Mouse (Mus musculus) forebrain, embryonic 12.5 days (tissue): ENCODE data around the gene Cyp2t4. TPM values are rescaled to one million over a fixed set of nuclear protein-coding genes. Genes with fewer than 3 reads are reported as not detected.
A peak's percentile ranks its signal among the peaks of the same experiment; 100 is the strongest.

Experiments used
- ATAC-seq: fragments of 200-750 bp; cut with Nextera tagmentation; 2 replicates; pipeline ENCODE4 v1.8.0; 2017; ENCODE audit warnings: moderate TSS enrichment; ENCODE audit not compliant: low FRiP score
- H3K27ac ChIP-seq: fragments of 300-500 bp; sonication (generic); 2 replicates; pipeline ENCODE4 v1.5.1; 2016; ENCODE audit warnings: mild to moderate bottlenecking
- H3K27me3 ChIP-seq: fragments of 300-500 bp; sonication (generic); 2 replicates; pipeline ENCODE4 v1.6.1; 2016; ENCODE audit warnings: mild to moderate bottlenecking
- H3K36me3 ChIP-seq: fragments of 300-500 bp; sonication (generic); replicated peaks from 2 replicates; pipeline ENCODE4 v1.6.1; 2016; ENCODE audit warnings: mild to moderate bottlenecking
- H3K4me1 ChIP-seq: fragments of 300-500 bp; sonication (generic); 2 replicates; pipeline ENCODE4 v1.6.1; 2016
- H3K4me2 ChIP-seq: fragments of 300-500 bp; sonication (generic); 2 replicates; pipeline ENCODE4 v1.6.1; 2016; ENCODE audit warnings: mild to moderate bottlenecking, moderate library complexity
- H3K4me3 ChIP-seq: fragments of 300-500 bp; sonication (generic); replicated peaks from 2 replicates; pipeline ENCODE4 v1.5.1; 2016; ENCODE audit warnings: mild to moderate bottlenecking
- H3K9ac ChIP-seq: fragments of 300-500 bp; sonication (generic); 2 replicates; pipeline ENCODE4 v1.6.1; 2016; ENCODE audit warnings: mild to moderate bottlenecking
- H3K9me3 ChIP-seq: fragments of 300-500 bp; sonication (generic); 2 replicates; pipeline ENCODE4 v1.6.1; 2016
- WGBS: fragments of 180-500 bp; shearing (Covaris S2); methylation state at CpG from one replicate; pipeline ENCODE4 v1.1.7; 2016; 5-methylcytosine and 5-hydroxymethylcytosine counted together
- polyA plus RNA-seq: library from polyadenylated mRNA; unstranded; fragments of >200 nt; fragmentation: Nextera tagmentation; extraction: Ambion mirVana; gene quantifications from 2 replicates; pipeline ENCODE4 v1.2.1, GENCODE M21; 2016

Gene Cyp2t4
- polyA plus RNA-seq, 1 experiment from 2014 or later = 0.34 TPM

DNA sequence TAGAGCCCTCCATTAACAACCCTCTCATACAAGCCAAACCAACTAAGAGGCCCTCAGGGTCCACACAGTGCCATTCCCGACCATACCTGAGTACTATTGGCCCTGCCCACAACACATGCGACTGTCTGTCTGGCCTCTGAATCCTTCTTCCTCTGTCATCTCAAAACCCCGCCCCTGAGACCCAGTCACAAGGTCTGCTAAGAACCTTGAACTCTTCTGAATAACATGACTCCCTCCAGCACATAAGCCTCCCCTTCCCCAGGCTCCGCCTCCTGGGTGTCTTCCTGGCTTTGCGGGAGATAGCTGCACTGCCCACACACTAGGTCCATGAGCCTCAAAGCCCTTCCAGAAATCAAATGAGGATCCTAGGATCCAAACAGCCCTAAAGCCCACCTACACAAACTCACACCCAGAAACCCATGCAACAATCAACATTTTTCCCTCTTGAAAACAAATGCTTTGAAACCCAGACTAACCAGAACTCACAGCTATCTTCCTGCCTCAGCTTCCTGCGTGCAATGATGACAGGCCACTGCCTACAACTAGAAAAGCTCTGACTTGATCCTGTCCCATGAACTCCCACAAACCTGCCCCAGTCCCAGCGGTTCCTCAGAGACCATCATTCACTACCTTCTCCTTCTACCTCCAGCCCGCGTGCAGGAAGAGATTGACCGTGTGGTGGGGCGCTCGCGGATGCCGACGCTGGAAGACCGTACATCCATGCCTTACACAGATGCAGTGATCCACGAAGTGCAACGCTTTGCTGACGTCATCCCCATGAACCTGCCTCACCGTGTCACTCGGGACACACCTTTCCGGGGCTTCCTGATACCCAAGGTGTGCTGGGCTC is 22.8 kb upstream of the Cyp2t4 start:
- Histone ChIP-seq H3K9me3 (no peaks in the 10 kb centered on the region), H3K4me3 (no peak overlapping the region), H3K36me3 (no peaks in the 10 kb centered on the region), H3K27ac (no peak overlapping the region), H3K27me3 (no peaks in the 10 kb centered on the region), H3K4me2 (no peak overlapping the region), H3K4me1 (no peaks in the 10 kb centered on the region), H3K9ac (no peak overlapping the region)
- 87% methylated on average over 22 of the region's 22 CpGs for WGBS
- no peak for ATAC-seq

DNA sequence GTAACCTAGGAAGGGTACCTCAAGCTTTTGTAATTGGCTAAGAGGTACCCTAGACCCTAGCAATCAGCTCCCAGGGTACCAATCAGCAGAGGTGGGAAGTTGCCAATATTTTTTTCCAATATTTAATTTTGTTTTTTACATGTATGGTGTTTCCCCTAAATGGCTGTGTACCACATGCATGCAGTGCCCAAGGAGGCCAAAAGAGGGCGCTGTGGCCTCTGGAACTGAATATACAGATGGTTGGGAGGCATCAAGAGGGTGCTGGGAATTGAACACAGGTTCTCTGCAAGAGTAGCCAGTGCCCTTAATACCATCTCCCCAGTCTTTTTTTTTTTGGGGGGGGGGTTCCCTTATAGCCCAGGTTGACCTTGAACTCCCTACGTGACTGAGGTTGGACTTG is 22.1 kb upstream of the Cyp2t4 start:
- no peak for ATAC-seq
- Histone ChIP-seq H3K4me2 (no peak overlapping the region), H3K9me3 (no peaks in the 10 kb centered on the region), H3K4me3 (no peak overlapping the region), H3K27ac (no peak overlapping the region), H3K36me3 (no peaks in the 10 kb centered on the region), H3K27me3 (no peaks in the 10 kb centered on the region), H3K9ac (no peak overlapping the region), H3K4me1 (no peaks in the 10 kb centered on the region)
- WGBS = 59% methylated on average over 2 of the region's 2 CpGs

DNA sequence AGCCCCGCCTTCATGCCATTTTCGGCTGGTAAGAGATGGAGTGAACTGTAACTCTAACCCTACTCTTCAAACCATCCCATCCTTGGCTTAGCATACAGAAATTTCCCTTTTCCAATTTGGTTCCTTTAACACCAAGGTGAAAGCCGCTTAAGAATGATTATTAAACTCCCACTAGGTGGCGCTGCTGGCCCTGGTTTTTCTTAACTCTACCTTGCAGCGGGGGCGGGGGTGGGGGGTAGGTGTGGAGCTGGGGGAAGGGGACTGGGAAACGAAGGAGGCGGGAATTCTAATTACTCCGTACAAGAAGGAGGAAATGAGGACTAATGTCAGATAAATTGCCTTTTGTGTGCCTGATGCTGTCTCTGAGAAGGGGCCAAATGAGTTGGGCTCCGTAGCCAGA is 20.9 kb upstream of the Cyp2t4 start:
- no peak overlapping the region for H3K9ac ChIP-seq
- H3K36me3 ChIP-seq = no peaks in the 10 kb centered on the region
- H3K27me3 ChIP-seq = no peaks in the 10 kb centered on the region
- H3K4me3 ChIP-seq = no peak overlapping the region
- no peaks in the 10 kb centered on the region for H3K4me1 ChIP-seq
- no peak overlapping the region for H3K27ac ChIP-seq
- WGBS = 14% methylated on average over 10 of the region's 10 CpGs
- ATAC-seq = no peak
- no peaks in the 10 kb centered on the region for H3K9me3 ChIP-seq
- no peak overlapping the region for H3K4me2 ChIP-seq

DNA sequence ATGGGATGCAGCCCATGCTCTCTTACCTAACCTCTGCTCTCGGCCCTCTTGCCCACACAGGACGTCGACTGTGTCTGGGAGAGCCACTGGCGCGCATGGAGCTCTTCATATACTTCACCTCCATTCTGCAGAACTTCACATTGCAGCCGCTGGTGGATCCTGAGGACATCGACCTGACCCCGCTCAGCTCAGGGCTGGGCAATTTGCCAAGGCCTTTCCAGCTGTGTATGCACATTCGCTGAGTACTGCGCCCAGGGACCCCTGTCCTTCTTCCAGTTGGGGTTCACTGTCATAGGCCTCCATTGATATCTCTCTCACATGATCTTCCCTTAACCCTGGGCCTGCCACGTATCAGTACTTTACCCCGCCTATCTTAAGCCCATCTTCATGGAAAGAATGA is 20.4 kb upstream of the Cyp2t4 start:
- no peaks in the 10 kb centered on the region for H3K4me1 ChIP-seq
- no peak overlapping the region for H3K27ac ChIP-seq
- H3K27me3 ChIP-seq = no peaks in the 10 kb centered on the region
- no peak overlapping the region for H3K4me2 ChIP-seq
- no peak overlapping the region for H3K4me3 ChIP-seq
- ATAC-seq = no peak
- no peaks in the 10 kb centered on the region for H3K9me3 ChIP-seq
- whole genome bisulfite sequencing = 80% methylated on average over 12 of the region's 12 CpGs
- H3K36me3 ChIP-seq = no peaks in the 10 kb centered on the region
- H3K9ac ChIP-seq = no peak overlapping the region

DNA sequence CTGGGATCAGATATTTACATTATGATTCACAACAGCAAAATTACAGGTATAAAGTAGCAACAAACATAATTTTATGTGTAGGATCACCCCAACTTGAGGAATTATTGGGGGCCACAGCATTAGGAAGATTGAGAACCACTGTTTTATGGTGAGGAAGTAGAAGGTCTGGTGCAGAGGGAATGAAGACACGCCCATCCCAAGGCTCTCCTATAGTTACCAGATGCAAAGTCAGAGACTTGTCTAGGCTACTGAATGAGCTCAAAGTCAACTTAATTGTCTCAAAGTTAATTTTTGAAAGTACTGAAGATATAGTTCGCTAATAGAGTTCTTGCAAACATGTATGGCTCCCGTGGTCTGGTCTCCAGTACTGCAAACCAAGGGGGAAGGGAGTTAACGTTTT is 19.8 kb upstream of the Cyp2t4 start:
- Histone ChIP-seq H3K4me3 (no peak overlapping the region), H3K36me3 (no peaks in the 10 kb centered on the region), H3K27ac (no peak overlapping the region), H3K9me3 (no peaks in the 10 kb centered on the region), H3K4me1 (no peaks in the 10 kb centered on the region), H3K9ac (no peak overlapping the region), H3K27me3 (no peaks in the 10 kb centered on the region), H3K4me2 (no peak overlapping the region)
- ATAC-seq = no peak
- 89% methylated on average over 4 of the region's 4 CpGs for WGBS

DNA sequence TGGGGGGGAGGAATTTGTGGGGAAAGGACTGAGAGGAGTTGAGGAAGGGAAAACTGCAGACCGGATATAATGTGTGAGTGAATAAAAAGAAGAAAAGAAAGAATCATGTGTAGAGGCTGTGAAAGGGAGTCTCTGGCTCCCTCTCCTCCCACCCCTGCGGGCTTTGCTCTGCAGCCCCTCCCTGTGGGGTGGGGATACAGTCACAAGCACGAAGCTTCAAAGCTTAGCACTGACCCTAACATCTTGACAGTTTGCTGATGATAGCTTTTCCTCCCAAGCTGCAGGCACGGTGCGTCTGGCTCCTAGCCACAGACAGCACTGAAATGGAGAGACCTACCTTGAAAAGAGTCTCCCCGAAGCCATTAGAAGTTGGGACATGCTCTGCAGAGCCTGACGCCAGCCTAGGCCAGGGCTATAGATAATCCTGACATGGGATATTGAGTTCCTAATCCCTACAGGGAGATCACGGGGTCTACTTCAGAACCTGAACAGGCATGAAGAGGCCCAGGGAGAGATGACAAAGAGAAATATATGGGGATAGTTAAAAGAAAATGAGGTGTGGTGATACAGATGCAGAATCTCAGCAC is 17.0 kb upstream of the Cyp2t4 start:
- H3K4me1 ChIP-seq = no peaks in the 10 kb centered on the region
- H3K9me3 ChIP-seq = no peaks in the 10 kb centered on the region
- H3K4me2 ChIP-seq = no peak overlapping the region
- H3K36me3 ChIP-seq = no peaks in the 10 kb centered on the region
- no peak for ATAC-seq
- no peaks in the 10 kb centered on the region for H3K27me3 ChIP-seq
- H3K4me3 ChIP-seq = no peak overlapping the region
- 72% methylated on average over 8 of the region's 8 CpGs for WGBS
- no peak overlapping the region for H3K27ac ChIP-seq
- no peak overlapping the region for H3K9ac ChIP-seq

DNA sequence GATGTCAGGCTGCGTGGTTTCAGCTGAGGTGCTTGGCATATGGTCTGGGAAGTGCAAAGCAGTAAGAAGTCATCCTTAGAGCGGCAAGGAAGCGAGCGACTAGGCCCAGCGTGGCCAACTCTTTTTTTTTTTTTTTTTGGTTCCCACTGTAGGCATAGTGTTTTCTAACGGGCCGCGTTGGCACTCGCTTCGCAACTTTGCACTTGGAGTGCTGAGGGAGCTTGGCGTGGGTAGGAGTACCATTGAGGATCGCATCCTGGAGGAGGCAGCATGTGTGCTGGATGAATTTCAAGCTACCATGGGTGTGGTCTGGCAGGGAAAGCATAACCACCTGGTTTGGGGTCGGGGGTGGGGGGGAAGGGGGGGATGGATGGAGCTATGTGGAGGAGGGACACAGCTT is 2.5 kb downstream of the Cyp2t4 start:
- Histone ChIP-seq H3K4me3 (no peak overlapping the region), H3K27ac (no peak overlapping the region), H3K9me3 (no peaks in the 10 kb centered on the region), H3K4me1 (peaks cover 12% of the 10 kb centered on the region), H3K27me3 (no peaks in the 10 kb centered on the region), H3K9ac (no peak overlapping the region), H3K4me2 (no peak overlapping the region), H3K36me3 (peaks cover 30% of the 10 kb centered on the region)
- ATAC-seq = no peak
- 88% methylated on average over 13 of the region's 13 CpGs for WGBS

DNA sequence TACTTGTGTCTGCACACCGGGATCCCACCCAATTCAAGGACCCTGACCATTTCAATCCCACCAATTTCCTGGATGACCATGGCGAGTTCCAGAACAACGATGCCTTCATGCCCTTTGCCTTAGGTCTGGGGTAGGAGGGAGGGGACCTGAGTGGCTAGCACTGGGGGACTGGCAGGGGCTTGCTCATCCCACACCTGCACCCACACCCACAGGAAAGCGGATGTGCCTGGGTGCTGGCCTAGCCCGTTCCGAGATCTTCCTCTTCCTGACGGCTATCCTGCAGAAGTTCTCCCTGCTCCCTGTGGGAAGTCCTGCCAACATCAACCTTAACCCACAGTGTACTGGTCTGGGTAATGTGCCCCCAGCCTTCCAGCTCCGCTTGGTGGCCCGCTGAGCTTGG is 4.7 kb downstream of the Cyp2t4 start:
- no peaks in the 10 kb centered on the region for H3K9me3 ChIP-seq
- H3K4me3 ChIP-seq = no peak overlapping the region
- 93% methylated on average over 9 of the region's 9 CpGs for WGBS
- H3K9ac ChIP-seq = no peak overlapping the region
- H3K27ac ChIP-seq = no peak overlapping the region
- ATAC-seq = no peak
- no peak overlapping the region for H3K4me2 ChIP-seq
- H3K4me1 ChIP-seq = peaks cover 33% of the 10 kb centered on the region
- H3K36me3 ChIP-seq = peaks cover 44% of the 10 kb centered on the region
- H3K27me3 ChIP-seq = no peaks in the 10 kb centered on the region

DNA sequence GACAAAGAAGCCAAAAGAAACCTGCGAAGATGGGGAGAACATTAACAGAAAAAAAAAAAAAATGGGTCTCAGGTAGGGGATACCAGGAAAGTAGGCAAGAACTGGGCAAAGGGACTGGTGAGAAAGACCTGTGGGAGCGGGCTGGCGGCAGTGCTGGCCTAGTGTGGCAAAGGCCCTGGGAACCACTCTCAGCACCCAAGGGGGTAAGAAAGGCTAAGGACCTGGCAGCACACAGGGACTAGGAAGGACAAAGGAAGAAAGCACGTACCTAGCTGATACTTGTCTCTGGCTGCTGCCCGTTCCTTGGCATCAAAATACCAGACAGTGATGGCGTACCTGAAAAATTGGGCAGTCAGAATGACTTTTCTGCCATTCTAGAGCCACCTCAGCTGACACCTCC is 5.7 kb downstream of the Cyp2t4 start:
- ATAC-seq = no peak
- no peak overlapping the region for H3K4me2 ChIP-seq
- peaks cover 44% of the 10 kb centered on the region for H3K4me1 ChIP-seq
- no peaks in the 10 kb centered on the region for H3K27me3 ChIP-seq
- no peak overlapping the region for H3K27ac ChIP-seq
- peaks cover 54% of the 10 kb centered on the region for H3K36me3 ChIP-seq
- 93% methylated on average over 6 of the region's 6 CpGs for WGBS
- H3K4me3 ChIP-seq = no peak overlapping the region
- no peak overlapping the region for H3K9ac ChIP-seq
- H3K9me3 ChIP-seq = no peaks in the 10 kb centered on the region

DNA sequence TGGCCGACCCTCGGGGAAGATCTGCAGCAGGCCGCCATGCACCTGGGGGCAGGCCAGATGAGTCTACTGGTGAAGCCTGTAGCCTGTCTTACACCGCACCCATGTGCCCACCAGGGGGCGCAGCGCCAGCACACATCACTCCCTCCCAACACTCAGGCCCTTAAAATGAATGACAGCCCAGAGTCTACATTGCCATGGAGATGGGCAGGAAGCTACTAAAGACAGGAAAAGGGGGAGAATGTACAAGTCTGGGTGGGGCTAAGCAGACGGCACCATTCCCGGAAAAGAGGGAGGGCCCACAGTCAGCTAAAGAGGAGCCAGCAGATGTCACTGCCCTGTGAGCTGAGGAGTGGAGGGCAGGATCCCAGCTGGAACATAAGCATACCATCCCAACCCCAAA is 6.4 kb downstream of the Cyp2t4 start:
- Histone ChIP-seq H3K4me2 (peak overlapping the region; percentile 27; the same call in 1 of the 2 replicates), H3K9me3 (no peaks in the 10 kb centered on the region), H3K4me3 (no peak overlapping the region), H3K36me3 (peaks cover 61% of the 10 kb centered on the region), H3K9ac (no peak overlapping the region), H3K4me1 (peaks cover 50% of the 10 kb centered on the region), H3K27ac (no peak overlapping the region), H3K27me3 (no peaks in the 10 kb centered on the region)
- peak; percentile 93 for ATAC-seq
- 21% methylated on average over 8 of the region's 8 CpGs for WGBS

DNA sequence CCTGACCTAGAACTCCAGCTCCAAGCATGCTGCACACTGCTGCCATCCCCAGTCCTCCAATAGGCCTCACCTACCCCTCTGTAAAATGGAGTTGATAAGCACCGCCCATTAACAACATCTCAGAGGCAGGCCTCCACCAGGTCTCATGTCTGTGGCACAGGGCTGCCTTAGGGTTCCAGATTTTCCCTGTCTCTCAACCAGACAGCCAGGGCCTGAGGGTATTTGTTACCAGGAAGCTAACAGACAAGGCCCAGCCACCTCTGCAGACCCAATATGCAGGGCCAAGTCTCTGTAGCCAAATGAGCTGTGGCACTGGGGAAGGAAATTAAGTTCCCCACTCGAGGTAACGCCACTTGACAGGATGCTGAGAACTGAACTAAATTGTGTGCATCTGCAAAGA is 7.4 kb downstream of the Cyp2t4 start:
- no peak overlapping the region for H3K9ac ChIP-seq
- no peak overlapping the region for H3K27ac ChIP-seq
- H3K9me3 ChIP-seq = no peaks in the 10 kb centered on the region
- H3K4me2 ChIP-seq = no peak overlapping the region
- WGBS = 89% methylated on average over 3 of the region's 3 CpGs
- H3K4me1 ChIP-seq = peaks cover 60% of the 10 kb centered on the region
- H3K27me3 ChIP-seq = no peaks in the 10 kb centered on the region
- no peak overlapping the region for H3K4me3 ChIP-seq
- H3K36me3 ChIP-seq = peaks cover 65% of the 10 kb centered on the region
- ATAC-seq = no peak

DNA sequence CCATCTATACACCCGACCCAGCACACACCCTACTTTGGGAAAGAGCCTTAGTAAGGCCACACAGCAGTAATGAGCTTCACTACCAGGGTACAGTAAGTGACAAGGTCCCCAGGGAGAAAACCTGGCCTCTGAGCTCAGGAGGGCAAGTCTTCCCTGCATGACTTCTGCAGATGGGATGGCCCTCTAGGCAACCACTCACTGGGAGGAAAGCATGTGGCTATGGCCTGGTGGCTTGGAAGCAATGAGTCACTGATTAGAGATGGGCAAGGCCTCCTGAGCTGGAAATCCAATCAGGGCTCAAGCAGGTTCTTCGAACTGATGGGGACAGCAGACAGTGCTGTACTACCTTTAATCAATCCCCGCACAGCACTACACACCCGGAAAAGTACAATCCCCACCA is 8.2 kb downstream of the Cyp2t4 start:
- H3K4me2 ChIP-seq = no peak overlapping the region
- no peak for ATAC-seq
- H3K36me3 ChIP-seq = peaks cover 65% of the 10 kb centered on the region
- no peak overlapping the region for H3K4me3 ChIP-seq
- 94% methylated on average over 4 of the region's 4 CpGs for WGBS
- H3K27me3 ChIP-seq = no peaks in the 10 kb centered on the region
- H3K27ac ChIP-seq = no peak overlapping the region
- no peaks in the 10 kb centered on the region for H3K9me3 ChIP-seq
- H3K4me1 ChIP-seq = peaks cover 60% of the 10 kb centered on the region
- H3K9ac ChIP-seq = no peak overlapping the region
